Mouse (Mus musculus) layer of hippocampus, adult 6 months (tissue): Measurements from ENCODE around the gene Mnat1. TPM values are rescaled to one million over a fixed set of nuclear protein-coding genes. Genes with fewer than 3 reads are reported as not detected.

ENCODE experiments used
- long read RNA-seq, 2 experiments: library from polyadenylated mRNA; unstranded; transcript quantifications; one replicate each; pipeline ENCODE4 v2.0.0; 2019 to 2020
- polyA plus RNA-seq: library from polyadenylated mRNA; unstranded; fragments of <200 nt; fragmentation: Nextera tagmentation; gene quantifications from 2 replicates; pipeline ENCODE4 v1.2.3, GENCODE M21; 2021

Gene Mnat1
- 13.8 and 14.5 TPM in 2 replicates for polyA plus RNA-seq
- long read RNA-seq, experiment 1, transcript Mnat1-201 (8 exons, 2,505 nt) = major isoform, 5 of 36 reads
- long read RNA-seq, experiment 1, partial matches to known transcripts = 23 of 36 reads
- long read RNA-seq, experiment 1, other reads (novel, unspliced or antisense) = 8 of 36 reads
- long read RNA-seq, experiment 2, transcript Mnat1-201 (8 exons, 2,505 nt) = major isoform, 31 of 38 reads
- long read RNA-seq, experiment 2, partial matches to known transcripts = 2 of 38 reads
- long read RNA-seq, experiment 2, other reads (novel, unspliced or antisense) = 5 of 38 reads

GRCm38 (mm10) chr12:73123093-73124041 lies at the start of gene Mnat1:
TSS of gene Mnat1 (plus strand) at chr12:73123717.

GRCm38 (mm10) chr12:73113196-73113595 lies 10.3 kb upstream of the Mnat1 start, which contains the start of gene Six4:
TSS of gene Six4 (minus strand) at chr12:73113456.

GRCm38 (mm10) chr12:73286287-73287092 lies 163.0 kb downstream of the Mnat1 start, which contains the start of the genes Trmt5 and Slc38a6:
TSS of gene Trmt5 (minus strand) at chr12:73286710.
TSS of gene Slc38a6 (plus strand) at chr12:73286779.

Other genes starting within 250 kb of the Mnat1 start
- 0.06 TPM in 1 of 2 replicates, not detected in the other for gene Six6, start 183.8 kb upstream of the Mnat1 start, polyA plus RNA-seq
- 1.1 and 1.2 TPM in 2 replicates for gene 4930447C04Rik, start 182.9 kb upstream of the Mnat1 start, polyA plus RNA-seq
- 0.08 TPM in 1 of 2 replicates, not detected in the other for gene Six1, start 69.8 kb upstream of the Mnat1 start, polyA plus RNA-seq
- 0.20 and 0.34 TPM in 2 replicates for gene Six4, start 10.3 kb upstream of the Mnat1 start, polyA plus RNA-seq
- gene Trmt5, start 163.0 kb downstream of the Mnat1 start, polyA plus RNA-seq = 8.8 and 9.3 TPM in 2 replicates
- gene Slc38a6, start 163.1 kb downstream of the Mnat1 start, polyA plus RNA-seq = 3.8 and 4.9 TPM in 2 replicates